Mouse (Mus musculus): ENCODE data around the gene Efna4. TPM values are rescaled to one million over a fixed set of nuclear protein-coding genes. Genes with fewer than 3 reads are reported as not detected.

Gene Efna4
- polyA plus RNA-seq, 1 experiment: 1.3 TPM

DNA sequence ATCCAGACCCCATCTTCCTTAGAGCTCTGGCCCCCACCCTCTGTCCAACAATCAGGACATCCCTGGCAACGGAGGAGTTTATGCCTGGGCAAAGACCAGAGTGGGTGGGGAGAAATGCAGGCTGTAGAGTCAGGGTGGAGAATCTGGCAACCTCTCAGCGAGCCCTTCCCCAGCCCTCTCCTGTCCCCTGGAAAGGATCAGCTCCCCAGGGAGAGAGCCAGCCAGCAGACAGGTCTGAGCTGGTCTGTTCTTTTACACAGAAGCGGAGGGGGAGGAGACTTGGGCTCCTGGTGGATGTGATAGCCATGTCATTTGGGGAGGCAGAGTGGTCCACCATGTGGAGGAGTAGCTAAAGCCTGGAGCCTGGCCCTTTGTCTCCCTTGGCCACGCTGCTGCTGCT, 9.2 kb downstream of the Efna4 start:
- Histone ChIP-seq H3K27ac (replicated peaks; ENCODE audit: low read depth, low read length) (no peak overlapping the region), H3K4me3 (ENCODE audit: insufficient read depth, low read depth, low read length) (no peak overlapping the region), H3K4me1 (ENCODE audit: control insufficient read depth, insufficient read depth, insufficient read length, low read length) (no peaks in the 10 kb centered on the region)

DNA sequence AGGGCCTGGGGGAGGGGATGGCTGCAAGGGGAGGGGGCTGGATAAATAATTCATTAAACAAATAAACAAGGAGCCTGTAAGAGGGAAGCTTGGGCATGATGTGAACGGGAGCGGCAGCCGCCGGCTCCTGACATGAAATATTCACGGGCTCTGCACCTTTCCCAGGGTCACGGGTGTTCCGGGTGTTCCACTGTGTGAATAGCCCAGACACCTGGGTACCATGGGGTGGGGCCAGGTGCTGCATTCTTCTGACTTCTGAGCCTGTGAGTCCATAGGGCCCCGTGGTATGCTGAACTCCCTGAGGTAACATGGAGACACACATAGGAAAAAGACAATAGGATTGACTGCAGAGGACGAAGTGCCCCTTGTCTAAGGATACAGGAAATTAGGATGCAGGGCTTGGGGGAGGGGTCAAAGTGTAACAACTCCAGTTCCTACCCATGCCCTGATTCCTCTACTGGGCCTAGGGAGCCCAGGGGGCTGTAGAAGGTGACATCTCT, 10.4 kb downstream of the Efna4 start:
- H3K27ac ChIP-seq (replicated peaks; ENCODE audit: low read depth, low read length): no peak overlapping the region
- H3K4me1 ChIP-seq (ENCODE audit: control insufficient read depth, insufficient read depth, insufficient read length, low read length): peaks cover 1% of the 10 kb centered on the region; the same call in 1 of the 2 replicates
- H3K4me3 ChIP-seq (ENCODE audit: insufficient read depth, low read depth, low read length): no peak overlapping the region

DNA sequence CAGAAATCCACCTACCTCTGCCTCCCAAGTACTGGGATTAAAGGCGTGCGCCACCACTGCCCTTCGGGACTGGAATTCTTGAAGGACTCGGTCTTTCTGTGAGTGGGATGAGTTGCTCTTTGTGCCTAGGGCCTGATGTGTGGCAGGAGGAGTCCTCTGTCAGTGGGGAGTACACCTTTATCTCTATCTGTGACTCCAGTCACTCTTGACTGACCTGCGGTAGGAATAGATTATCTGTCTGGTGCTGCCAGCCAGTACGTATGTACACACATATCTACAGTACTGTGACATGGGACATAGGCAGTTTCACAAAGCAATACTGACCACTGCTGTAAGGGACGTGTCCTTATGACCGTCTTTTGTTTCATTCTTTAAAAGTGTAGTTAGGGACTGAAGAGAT, 11.9 kb downstream of the Efna4 start:
- no peak overlapping the region for H3K4me3 ChIP-seq (ENCODE audit: insufficient read depth, low read depth, low read length)
- peaks cover 14% of the 10 kb centered on the region; the same call in 1 of the 2 replicates for H3K4me1 ChIP-seq (ENCODE audit: control insufficient read depth, insufficient read depth, insufficient read length, low read length)

DNA sequence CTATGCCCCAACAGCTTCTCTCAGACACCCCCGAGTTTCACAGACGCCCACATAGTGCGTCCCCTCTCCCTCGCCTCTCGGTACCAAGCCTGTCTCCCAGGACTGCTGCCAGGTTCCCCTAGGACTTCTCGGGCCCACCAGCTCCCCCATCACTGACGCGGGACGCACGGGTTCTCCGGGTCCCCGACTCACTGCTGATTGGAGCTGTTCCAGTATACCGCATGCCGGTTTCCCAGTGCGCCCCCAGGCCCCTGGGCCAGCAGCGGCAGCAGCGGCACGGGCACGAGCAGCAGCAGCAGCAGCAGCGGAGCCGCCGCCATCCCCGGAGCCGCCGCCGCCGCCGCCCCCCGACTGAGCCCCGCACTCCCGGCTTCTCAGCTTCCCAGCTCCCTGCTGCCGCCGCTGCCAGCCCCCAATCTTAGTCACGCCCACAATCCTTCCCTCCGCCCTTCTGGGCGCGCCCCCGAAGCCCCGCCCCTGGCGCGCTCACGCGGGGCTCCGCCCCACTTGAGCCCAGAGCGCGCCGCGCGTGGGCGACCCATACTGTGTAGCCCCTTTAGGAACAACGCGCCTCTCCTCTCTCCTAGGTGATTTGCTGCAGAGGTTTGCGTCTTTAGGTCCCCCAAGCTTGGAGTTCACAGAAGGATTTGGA, 15.2 kb downstream of the Efna4 start, which contains the start of gene Efna3:
Gene Efna3 (minus strand): TSS at position 452 of the 652 bp plus-strand sequence.
- H3K4me3 ChIP-seq (ENCODE audit: insufficient read depth, low read depth, low read length): peak within 1 kb of the TSS; percentile 54
- no peak within 1 kb of the TSS for H3K27ac ChIP-seq (replicated peaks; ENCODE audit: low read depth, low read length)
- peaks cover 16% of the 10 kb centered on the region; the same call in 1 of the 2 replicates for H3K4me1 ChIP-seq (ENCODE audit: control insufficient read depth, insufficient read depth, insufficient read length, low read length)

More for the DNA sequence above, 11.9 kb downstream of the Efna4 start:
- no peak overlapping the region for H3K27ac ChIP-seq (replicated peaks; ENCODE audit: low read depth, low read length)

DNA sequence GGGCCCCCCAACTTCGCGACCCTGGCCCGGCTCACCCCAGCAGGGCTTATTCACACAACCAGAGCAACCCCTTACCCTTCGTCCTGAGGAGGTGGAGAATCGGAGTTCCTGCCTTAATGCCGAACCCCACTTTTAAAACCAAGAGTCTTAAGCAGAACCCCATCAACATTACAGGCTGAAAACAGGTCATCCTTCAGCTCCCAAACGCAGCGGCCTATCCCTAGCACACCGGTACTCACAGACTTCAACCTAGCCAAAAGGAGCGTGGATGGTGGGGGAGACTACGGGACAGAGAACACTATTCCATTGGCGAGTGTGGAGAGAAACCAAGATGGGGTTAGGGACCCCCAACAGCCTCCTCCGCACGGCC, 15.7 kb downstream of the Efna4 start:
- peaks cover 16% of the 10 kb centered on the region; the same call in 1 of the 2 replicates for H3K4me1 ChIP-seq (ENCODE audit: control insufficient read depth, insufficient read depth, insufficient read length, low read length)
- peak overlapping the region; percentile 54 for H3K4me3 ChIP-seq (ENCODE audit: insufficient read depth, low read depth, low read length)
- H3K27ac ChIP-seq (replicated peaks; ENCODE audit: low read depth, low read length): no peak overlapping the region

DNA sequence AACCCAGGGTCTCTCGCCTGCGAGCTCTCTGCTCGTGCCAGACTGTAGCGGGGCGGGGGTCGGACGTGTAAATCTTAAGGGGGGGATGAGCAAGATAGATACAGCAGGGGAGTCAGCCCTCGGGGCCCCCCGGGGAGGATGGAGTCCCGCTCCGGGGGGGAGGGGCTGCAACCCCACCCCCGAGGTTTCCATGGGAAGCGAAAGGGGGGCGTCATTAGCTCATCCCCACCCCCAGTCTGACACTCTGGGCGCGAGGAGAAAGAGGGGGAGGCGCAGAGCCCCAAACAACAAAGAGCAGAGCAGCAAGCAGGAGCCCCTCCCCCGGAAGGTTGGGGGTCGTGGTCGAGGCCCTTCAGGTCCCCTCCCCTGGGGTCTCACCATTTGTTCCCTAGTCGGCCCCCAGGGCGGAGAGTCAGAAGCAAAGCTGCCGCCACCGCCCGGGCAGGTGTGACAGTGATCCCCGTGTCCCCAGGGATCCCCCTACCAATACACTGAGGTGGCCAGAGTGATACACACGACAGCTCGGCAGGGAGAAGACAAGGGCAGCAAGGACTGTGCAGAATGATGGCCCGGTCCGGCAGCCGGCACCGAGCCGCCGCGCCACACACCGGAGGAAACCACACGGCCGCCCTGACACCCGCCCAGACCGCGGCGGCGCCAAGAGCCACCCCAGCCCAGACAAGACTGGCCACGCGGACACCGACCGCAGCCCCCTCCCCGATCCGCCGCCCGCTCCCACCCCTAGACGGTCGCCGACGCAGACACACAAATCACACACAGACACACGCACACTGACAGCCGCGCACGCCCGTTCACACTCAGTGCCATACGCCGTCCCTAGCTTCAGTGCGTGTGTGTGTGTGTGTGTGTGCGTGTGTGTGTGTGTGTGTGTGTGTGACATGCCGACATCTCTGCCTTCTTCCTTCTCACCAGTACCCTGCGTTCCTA, 16.4 kb downstream of the Efna4 start:
- Histone ChIP-seq H3K4me1 (ENCODE audit: control insufficient read depth, insufficient read depth, insufficient read length, low read length) (peaks cover 16% of the 10 kb centered on the region; the same call in 1 of the 2 replicates), H3K4me3 (ENCODE audit: insufficient read depth, low read depth, low read length) (peak overlapping the region; percentile 54), H3K27ac (replicated peaks; ENCODE audit: low read depth, low read length) (no peak overlapping the region)

DNA sequence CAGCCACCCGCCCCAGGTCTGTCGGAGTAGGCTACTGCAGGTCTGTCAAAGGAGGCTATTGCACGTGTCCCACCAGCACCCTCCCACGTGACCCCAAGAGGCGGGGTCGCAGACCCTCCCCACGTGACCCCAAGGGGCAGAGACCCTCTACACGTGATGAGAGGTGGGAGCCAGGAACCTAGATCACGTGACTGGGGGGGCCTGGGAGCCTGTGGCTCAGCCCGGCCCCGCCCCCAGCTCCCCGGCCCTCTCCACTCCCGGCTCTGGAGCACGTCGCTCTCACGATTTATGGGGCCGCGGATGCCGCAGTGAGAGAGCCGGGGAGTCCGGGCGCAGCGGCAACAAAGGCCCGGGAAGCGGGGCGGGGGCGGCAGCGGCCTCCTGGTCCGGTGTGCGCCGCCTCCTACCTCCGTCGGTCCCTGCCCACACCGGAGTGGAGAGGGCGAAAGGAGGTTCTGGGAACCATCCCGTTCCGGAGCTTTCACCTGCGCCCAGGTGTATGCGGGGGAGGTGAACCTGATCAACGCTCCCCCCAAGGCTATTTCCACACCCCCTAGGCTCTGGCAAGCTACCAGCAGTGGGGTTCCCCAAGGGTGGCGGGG, 17.1 kb downstream of the Efna4 start:
- Histone ChIP-seq H3K4me1 (ENCODE audit: control insufficient read depth, insufficient read depth, insufficient read length, low read length) (peaks cover 16% of the 10 kb centered on the region; the same call in 1 of the 2 replicates), H3K4me3 (ENCODE audit: insufficient read depth, low read depth, low read length) (peak overlapping the region; percentile 18; the same call in 1 of the 2 replicates)

DNA sequence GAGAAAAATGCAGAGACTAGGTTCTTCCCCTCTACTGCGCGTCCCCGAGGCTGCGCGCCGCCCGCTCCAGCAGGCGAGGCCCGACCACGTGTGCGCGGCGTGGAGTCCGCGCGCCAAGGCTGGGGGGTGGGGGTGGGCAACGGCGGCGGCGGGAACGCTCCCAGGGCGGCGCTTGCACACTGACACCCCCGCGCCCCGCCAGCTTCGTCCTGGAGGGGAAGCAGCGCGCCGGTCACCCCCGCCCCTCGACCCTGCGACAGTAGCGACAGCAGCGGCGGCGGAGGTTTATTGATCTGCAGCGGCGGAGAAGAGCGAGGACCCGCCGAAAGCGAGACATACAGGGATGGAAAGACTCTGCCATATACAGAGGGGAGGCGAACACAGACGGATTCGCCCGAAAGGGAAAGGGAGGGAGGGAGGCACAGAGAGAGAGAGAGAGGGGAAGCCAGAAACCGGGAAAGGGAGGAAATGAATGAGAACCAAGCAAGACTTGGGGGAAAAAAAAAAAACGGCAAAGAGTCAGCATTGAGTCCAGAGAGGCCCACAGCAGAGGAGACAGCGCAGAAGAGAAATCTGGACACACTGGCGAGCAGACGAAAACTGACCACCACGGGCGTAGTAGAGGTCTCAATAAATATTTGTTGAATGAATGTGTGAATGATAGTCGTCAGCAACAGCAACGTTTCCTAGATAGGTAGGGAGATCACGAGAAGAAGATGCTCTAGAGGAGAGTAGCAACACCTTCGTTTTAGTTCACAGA, 18.1 kb downstream of the Efna4 start:
- H3K4me1 ChIP-seq (ENCODE audit: control insufficient read depth, insufficient read depth, insufficient read length, low read length): peaks cover 20% of the 10 kb centered on the region; the same call in 1 of the 2 replicates
- H3K4me3 ChIP-seq (ENCODE audit: insufficient read depth, low read depth, low read length): peak overlapping the region; percentile 22
- no peak overlapping the region for H3K27ac ChIP-seq (replicated peaks; ENCODE audit: low read depth, low read length)

More for the DNA sequence above, 17.1 kb downstream of the Efna4 start:
- H3K27ac ChIP-seq (replicated peaks; ENCODE audit: low read depth, low read length): no peak overlapping the region

DNA sequence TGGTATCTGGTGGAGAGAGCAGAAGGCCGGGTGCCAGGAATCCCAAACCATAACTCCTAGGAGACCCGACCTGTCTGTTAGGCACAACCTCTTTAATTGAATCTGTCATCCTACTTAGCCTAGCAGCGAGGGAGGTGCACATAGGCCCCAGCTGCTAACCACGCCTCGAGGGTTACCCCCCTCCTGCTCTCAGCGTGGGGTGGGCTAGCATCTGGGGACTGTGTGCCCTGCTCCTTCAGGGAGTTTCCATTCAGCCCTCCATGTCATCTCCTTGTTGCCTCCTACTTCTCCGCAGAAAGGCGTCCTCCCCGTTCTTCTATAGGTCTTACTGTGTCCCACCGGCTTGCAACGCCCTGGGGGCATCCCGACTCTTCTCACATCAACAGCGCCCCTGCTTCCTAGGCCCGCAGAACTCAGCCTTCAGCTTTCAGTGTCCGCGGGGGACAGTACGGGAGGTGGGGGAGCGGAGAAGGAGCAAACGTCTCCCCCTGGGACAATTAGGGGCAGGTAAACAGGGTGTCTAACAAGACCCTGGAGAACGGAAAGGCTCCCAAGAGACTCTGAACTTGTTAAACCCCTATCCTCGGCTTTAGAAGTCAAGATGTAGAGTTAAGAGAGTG, 18.7 kb downstream of the Efna4 start:
- Histone ChIP-seq H3K4me1 (ENCODE audit: control insufficient read depth, insufficient read depth, insufficient read length, low read length) (peaks cover 20% of the 10 kb centered on the region; the same call in 1 of the 2 replicates), H3K4me3 (ENCODE audit: insufficient read depth, low read depth, low read length) (no peak overlapping the region; the same call in 1 of the 2 replicates), H3K27ac (replicated peaks; ENCODE audit: low read depth, low read length) (no peak overlapping the region)

DNA sequence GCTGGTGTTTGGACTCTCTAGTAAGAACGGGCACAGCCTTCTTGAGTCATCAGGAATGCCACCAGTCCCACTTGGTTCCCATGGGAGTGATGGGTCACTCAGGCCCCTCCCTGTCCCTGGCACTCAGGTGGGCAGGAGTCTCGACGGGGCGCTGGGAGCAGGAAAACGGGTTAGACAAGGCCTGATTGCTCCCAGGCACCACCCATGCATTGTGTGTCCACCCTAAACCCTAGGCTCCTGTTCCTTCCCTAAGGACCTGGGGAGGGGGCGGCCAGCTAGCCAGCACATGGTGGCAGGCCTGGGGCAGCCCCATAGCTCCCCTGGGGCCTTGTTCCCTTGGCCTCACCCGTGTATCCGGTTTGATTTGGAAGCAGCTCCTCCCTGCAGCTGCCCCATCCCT, 19.5 kb downstream of the Efna4 start:
- H3K4me1 ChIP-seq (ENCODE audit: control insufficient read depth, insufficient read depth, insufficient read length, low read length): peaks cover 20% of the 10 kb centered on the region; the same call in 1 of the 2 replicates
- no peak overlapping the region for H3K27ac ChIP-seq (replicated peaks; ENCODE audit: low read depth, low read length)
- no peak overlapping the region for H3K4me3 ChIP-seq (ENCODE audit: insufficient read depth, low read depth, low read length)

DNA sequence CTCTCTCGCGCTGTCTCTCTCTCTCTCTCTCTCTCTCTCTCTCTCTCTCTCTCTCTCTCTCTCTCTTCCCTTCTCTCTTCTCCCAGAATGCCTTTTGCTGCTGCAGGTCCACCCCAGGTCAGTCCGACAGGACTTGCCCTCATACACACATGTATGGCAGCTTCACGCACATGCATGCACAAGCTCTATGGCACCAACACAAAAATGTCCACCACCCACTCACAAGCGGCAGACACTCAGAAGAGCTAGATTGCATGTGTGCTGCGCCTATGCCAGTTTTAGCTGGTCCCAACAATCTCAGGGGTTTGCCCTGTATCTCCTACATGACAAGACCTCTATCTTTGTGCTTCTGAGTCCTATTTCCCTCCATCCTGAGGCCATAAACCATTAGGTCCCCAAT, 20.6 kb downstream of the Efna4 start:
- no peak overlapping the region for H3K27ac ChIP-seq (replicated peaks; ENCODE audit: low read depth, low read length)
- H3K4me3 ChIP-seq (ENCODE audit: insufficient read depth, low read depth, low read length): no peak overlapping the region
- peaks cover 18% of the 10 kb centered on the region; the same call in 1 of the 2 replicates for H3K4me1 ChIP-seq (ENCODE audit: control insufficient read depth, insufficient read depth, insufficient read length, low read length)

DNA sequence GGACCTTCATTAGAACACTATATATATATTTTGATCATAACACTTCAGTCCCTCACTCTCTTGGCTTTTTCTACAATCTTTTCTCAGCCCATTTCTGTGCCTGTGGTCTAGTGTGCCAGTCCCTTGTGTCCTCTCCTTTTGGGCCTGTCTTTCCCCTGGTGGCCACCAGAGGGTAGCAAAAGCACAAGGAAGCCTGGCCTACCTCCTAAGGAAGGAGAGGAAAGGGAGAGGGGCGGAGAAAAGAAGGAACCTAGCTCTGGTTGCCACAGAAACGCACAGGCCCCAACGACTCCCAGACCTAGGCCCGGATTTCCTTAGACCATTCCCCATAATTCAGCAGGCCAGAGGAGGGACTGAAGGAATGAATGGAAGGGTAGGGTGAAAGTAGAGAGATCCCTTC, 21.0 kb downstream of the Efna4 start:
- peaks cover 13% of the 10 kb centered on the region; the same call in 1 of the 2 replicates for H3K4me1 ChIP-seq (ENCODE audit: control insufficient read depth, insufficient read depth, insufficient read length, low read length)
- no peak overlapping the region for H3K4me3 ChIP-seq (ENCODE audit: insufficient read depth, low read depth, low read length)
- H3K27ac ChIP-seq (replicated peaks; ENCODE audit: low read depth, low read length): no peak overlapping the region

DNA sequence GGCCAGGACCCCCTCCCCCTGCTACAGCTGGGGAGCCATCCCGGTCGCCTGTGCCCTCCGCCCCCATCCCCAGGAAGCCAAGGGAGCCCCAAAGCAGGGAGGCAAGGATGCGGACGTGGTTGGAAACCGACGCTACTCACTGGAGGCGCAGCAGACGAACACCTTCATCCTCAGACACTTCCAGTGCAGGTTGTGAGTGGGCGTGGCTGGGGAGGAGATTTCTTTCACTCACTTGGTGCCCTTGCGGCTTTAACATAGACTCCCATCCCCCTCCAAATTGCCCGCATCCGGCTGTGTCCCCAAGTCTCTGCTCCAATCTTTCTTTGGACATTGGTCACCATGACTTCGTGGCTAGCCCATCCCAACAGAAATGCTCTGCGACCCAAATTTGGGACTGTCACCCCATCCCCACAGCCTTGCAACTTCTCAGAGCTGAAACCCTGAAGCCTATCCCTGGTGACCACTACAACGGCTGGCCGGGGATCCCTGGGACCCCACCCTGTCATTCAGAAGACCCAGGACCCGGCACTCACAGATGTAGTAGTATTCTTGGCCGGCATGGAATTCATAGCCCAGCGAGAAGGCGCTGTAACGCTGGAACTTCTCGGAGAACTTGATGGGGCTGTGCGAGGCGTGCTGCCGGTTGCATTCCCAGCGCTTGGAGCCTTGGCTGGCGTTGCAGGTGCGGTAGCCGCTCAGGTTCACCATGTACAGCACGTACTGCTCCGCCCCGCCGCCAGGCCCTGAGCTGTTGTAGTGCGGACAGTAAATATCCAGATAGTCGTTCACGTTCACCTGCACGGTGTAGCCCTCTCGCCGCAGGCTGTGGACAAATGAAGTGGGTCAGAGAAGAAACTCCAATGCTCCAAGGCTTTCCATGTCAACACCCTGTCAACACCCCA, 21.6 kb downstream of the Efna4 start:
- no peak overlapping the region for H3K4me3 ChIP-seq (ENCODE audit: insufficient read depth, low read depth, low read length)
- H3K27ac ChIP-seq (replicated peaks; ENCODE audit: low read depth, low read length): no peak overlapping the region
- H3K4me1 ChIP-seq (ENCODE audit: control insufficient read depth, insufficient read depth, insufficient read length, low read length): peaks cover 10% of the 10 kb centered on the region; the same call in 1 of the 2 replicates
